Mouse (Mus musculus): ENCODE results near the gene Pamr1. TPM values are rescaled to one million over a fixed set of nuclear protein-coding genes. Genes with fewer than 3 reads are reported as not detected.

The Pamr1 gene
- polyA plus RNA-seq, 1 experiment from 2014 or later = 0.39 TPM

- Histone ChIP-seq H3K27ac (replicated peaks) (peak within 1 kb of the TSS; percentile 94), H3K9me3 (replicated peaks) (no peaks in the 10 kb centered on the region), H3K4me1 (peaks cover 69% of the 10 kb centered on the region), H3K36me3 (no peaks in the 10 kb centered on the region), H3K4me3 (peak within 1 kb of the TSS; percentile 87), H3K27me3 (ENCODE audit: low read depth, poor library complexity, severe bottlenecking) (peaks cover 33% of the 10 kb centered on the region)
- 2% methylated on average over 20 of the region's 20 CpGs for WGBS
- DNase-seq (ENCODE audit: low spot score) = peak; percentile 56
These were observed 108.4 kb downstream of the Pamr1 start, which contains the start of gene Slc1a2 for GRCm38 (mm10) chr2:102658163-102658660. Gene Slc1a2, plus strand, starts transcription at chr2:102658659.

- WGBS = under 1% methylated on average over 71 of the region's 80 CpGs
- peak; percentile 72 for DNase-seq (ENCODE audit: low spot score)
- Histone ChIP-seq H3K27ac (replicated peaks) (peak overlapping the region; percentile 94), H3K9me3 (replicated peaks) (no peaks in the 10 kb centered on the region), H3K4me3 (peak overlapping the region; percentile 87), H3K27me3 (ENCODE audit: low read depth, poor library complexity, severe bottlenecking) (peaks cover 33% of the 10 kb centered on the region), H3K36me3 (no peaks in the 10 kb centered on the region), H3K4me1 (peaks cover 75% of the 10 kb centered on the region)
These were observed 109.1 kb downstream of the Pamr1 start for GRCm38 (mm10) chr2:102658661-102659520.

- Histone ChIP-seq H3K4me1 (peaks cover 81% of the 10 kb centered on the region), H3K36me3 (no peaks in the 10 kb centered on the region), H3K9me3 (replicated peaks) (no peaks in the 10 kb centered on the region), H3K27me3 (ENCODE audit: low read depth, poor library complexity, severe bottlenecking) (peaks cover 33% of the 10 kb centered on the region), H3K27ac (replicated peaks) (peak overlapping the region; percentile 94), H3K4me3 (peak overlapping the region; percentile 87)
- DNase-seq (ENCODE audit: low spot score) = peak; percentile 68
- 1% methylated on average over 10 of the region's 10 CpGs for WGBS
These were observed 109.7 kb downstream of the Pamr1 start for GRCm38 (mm10) chr2:102659521-102659830.

- H3K4me1 ChIP-seq = peaks cover 88% of the 10 kb centered on the region
- DNase-seq (ENCODE audit: low spot score) = no peak
- H3K9me3 ChIP-seq (replicated peaks) = no peaks in the 10 kb centered on the region
- 59% methylated on average over 2 of the region's 2 CpGs for WGBS
- no peaks in the 10 kb centered on the region for H3K36me3 ChIP-seq
- peak overlapping the region; percentile 82; the same call in 1 of the 2 replicates for H3K27ac ChIP-seq (replicated peaks)
- H3K27me3 ChIP-seq (ENCODE audit: low read depth, poor library complexity, severe bottlenecking) = peaks cover 33% of the 10 kb centered on the region
- peak overlapping the region; percentile 87; the same call in 1 of the 2 replicates for H3K4me3 ChIP-seq
These were observed 111.2 kb downstream of the Pamr1 start for GRCm38 (mm10) chr2:102661052-102661451.

GRCm38 (mm10) chr2:102662911-102663310, 113.1 kb downstream of the Pamr1 start:
- Histone ChIP-seq H3K4me3 (peak overlapping the region; percentile 87; the same call in 1 of the 2 replicates), H3K4me1 (peaks cover 72% of the 10 kb centered on the region), H3K27me3 (ENCODE audit: low read depth, poor library complexity, severe bottlenecking) (peaks cover 21% of the 10 kb centered on the region), H3K9me3 (replicated peaks) (no peaks in the 10 kb centered on the region), H3K36me3 (no peaks in the 10 kb centered on the region), H3K27ac (replicated peaks) (peak overlapping the region; percentile 82)
- no peak for DNase-seq (ENCODE audit: low spot score)
- WGBS = 63% methylated on average over 9 of the region's 9 CpGs

GRCm38 (mm10) chr2:102663339-102663738, 113.5 kb downstream of the Pamr1 start:
- WGBS = 17% methylated on average over 6 of the region's 6 CpGs
- 0 out of 2 replicates have a peak overlapping the region, but pooled peaks have one; percentile 87 for H3K4me3 ChIP-seq
- peaks cover 21% of the 10 kb centered on the region for H3K27me3 ChIP-seq (ENCODE audit: low read depth, poor library complexity, severe bottlenecking)
- DNase-seq (ENCODE audit: low spot score) = peak; percentile 36
- no peaks in the 10 kb centered on the region for H3K36me3 ChIP-seq
- H3K9me3 ChIP-seq (replicated peaks) = no peaks in the 10 kb centered on the region
- H3K27ac ChIP-seq (replicated peaks) = peak overlapping the region; percentile 82
- H3K4me1 ChIP-seq = peaks cover 68% of the 10 kb centered on the region

- Histone ChIP-seq H3K9me3 (replicated peaks) (no peaks in the 10 kb centered on the region), H3K4me3 (no peak overlapping the region), H3K36me3 (no peaks in the 10 kb centered on the region), H3K4me1 (peaks cover 65% of the 10 kb centered on the region), H3K27ac (replicated peaks) (peak overlapping the region; percentile 82), H3K27me3 (ENCODE audit: low read depth, poor library complexity, severe bottlenecking) (peaks cover 21% of the 10 kb centered on the region)
- WGBS = 48% methylated on average over 3 of the region's 3 CpGs
- DNase-seq (ENCODE audit: low spot score) = peak; percentile 37
These were observed 114.1 kb downstream of the Pamr1 start for GRCm38 (mm10) chr2:102663865-102664264.

- H3K27ac ChIP-seq (replicated peaks) = no peak overlapping the region
- peaks cover 34% of the 10 kb centered on the region for H3K4me1 ChIP-seq
- H3K4me3 ChIP-seq = no peak overlapping the region
- WGBS = 88% methylated on average over 6 of the region's 6 CpGs
- H3K9me3 ChIP-seq (replicated peaks) = no peaks in the 10 kb centered on the region
- no peaks in the 10 kb centered on the region for H3K27me3 ChIP-seq (ENCODE audit: low read depth, poor library complexity, severe bottlenecking)
- no peaks in the 10 kb centered on the region for H3K36me3 ChIP-seq
- no peak for DNase-seq (ENCODE audit: low spot score)
These were observed 118.2 kb downstream of the Pamr1 start for GRCm38 (mm10) chr2:102667981-102668380.

- Histone ChIP-seq H3K36me3 (no peaks in the 10 kb centered on the region), H3K4me3 (no peak overlapping the region), H3K4me1 (peaks cover 31% of the 10 kb centered on the region), H3K27me3 (ENCODE audit: low read depth, poor library complexity, severe bottlenecking) (no peaks in the 10 kb centered on the region), H3K27ac (replicated peaks) (no peak overlapping the region), H3K9me3 (replicated peaks) (no peaks in the 10 kb centered on the region)
- 59% methylated on average over 6 of the region's 6 CpGs for WGBS
- no peak for DNase-seq (ENCODE audit: low spot score)
These were observed 119.8 kb downstream of the Pamr1 start for GRCm38 (mm10) chr2:102669580-102669979.

GRCm38 (mm10) chr2:102674582-102674981, 124.8 kb downstream of the Pamr1 start:
- Histone ChIP-seq H3K27ac (replicated peaks) (no peak overlapping the region), H3K27me3 (ENCODE audit: low read depth, poor library complexity, severe bottlenecking) (no peaks in the 10 kb centered on the region), H3K36me3 (no peaks in the 10 kb centered on the region), H3K4me3 (no peak overlapping the region), H3K9me3 (replicated peaks) (no peaks in the 10 kb centered on the region), H3K4me1 (peaks cover 19% of the 10 kb centered on the region)
- WGBS = 72% methylated on average over 2 of the region's 2 CpGs
- no peak for DNase-seq (ENCODE audit: low spot score)

GRCm38 (mm10) chr2:102675275-102675674, 125.5 kb downstream of the Pamr1 start:
- no peaks in the 10 kb centered on the region for H3K36me3 ChIP-seq
- no peak overlapping the region for H3K4me3 ChIP-seq
- H3K4me1 ChIP-seq = peaks cover 17% of the 10 kb centered on the region
- H3K27me3 ChIP-seq (ENCODE audit: low read depth, poor library complexity, severe bottlenecking) = no peaks in the 10 kb centered on the region
- H3K27ac ChIP-seq (replicated peaks) = no peak overlapping the region
- no peaks in the 10 kb centered on the region for H3K9me3 ChIP-seq (replicated peaks)
- peak; percentile 71 for DNase-seq (ENCODE audit: low spot score)
- WGBS = 77% methylated on average over 6 of the region's 6 CpGs

- H3K27ac ChIP-seq (replicated peaks) = no peak overlapping the region
- no peak for DNase-seq (ENCODE audit: low spot score)
- WGBS = 92% methylated on average over 9 of the region's 9 CpGs
These were observed 127.0 kb downstream of the Pamr1 start for GRCm38 (mm10) chr2:102676716-102677312.

GRCm38 (mm10) chr2:102677400-102677799, 127.6 kb downstream of the Pamr1 start:
- no peaks in the 10 kb centered on the region for H3K27me3 ChIP-seq (ENCODE audit: low read depth, poor library complexity, severe bottlenecking)
- no peak overlapping the region for H3K27ac ChIP-seq (replicated peaks)
- no peak for DNase-seq (ENCODE audit: low spot score)
- no peaks in the 10 kb centered on the region for H3K36me3 ChIP-seq
- H3K4me3 ChIP-seq = no peak overlapping the region
- whole genome bisulfite sequencing = 86% methylated on average over 6 of the region's 6 CpGs
- H3K4me1 ChIP-seq = peaks cover 13% of the 10 kb centered on the region
- H3K9me3 ChIP-seq (replicated peaks) = no peaks in the 10 kb centered on the region

More at GRCm38 (mm10) chr2:102676716-102677312, 127.0 kb downstream of the Pamr1 start:
- Histone ChIP-seq H3K9me3 (replicated peaks) (no peaks in the 10 kb centered on the region), H3K36me3 (no peaks in the 10 kb centered on the region), H3K4me1 (peaks cover 13% of the 10 kb centered on the region), H3K27me3 (ENCODE audit: low read depth, poor library complexity, severe bottlenecking) (no peaks in the 10 kb centered on the region), H3K4me3 (no peak overlapping the region)
